Mouse (Mus musculus) kidney, postnatal 0 days (tissue): ENCODE data around the gene Xirp1. TPM values are rescaled to one million over a fixed set of nuclear protein-coding genes. Genes with fewer than 3 reads are reported as not detected.
A peak's percentile ranks its signal among the peaks of the same experiment; 100 is the strongest.

Experiments used
- ATAC-seq: fragments of 200-750 bp; cut with Nextera tagmentation; replicated peaks from 2 replicates; pipeline ENCODE4 v1.8.0; 2017; ENCODE audit warnings: low read depth, moderate number of reproducible peaks, moderate TSS enrichment, moderate library complexity; ENCODE audit not compliant: low FRiP score
- DNase-seq: peaks from one replicate; pipeline ENCODE4 v3.0.0-alpha.2; 2016; ENCODE audit warnings: low spot score
- H3K27ac ChIP-seq: fragments of 300-500 bp; sonication (generic); 2 replicates; pipeline ENCODE4 v1.5.1; 2014; ENCODE audit warnings: mild to moderate bottlenecking
- H3K27me3 ChIP-seq: fragments of 300-500 bp; sonication (generic); 2 replicates; pipeline ENCODE4 v1.6.1; 2014; ENCODE audit warnings: low read length, mixed read lengths; ENCODE audit not compliant: insufficient read depth
- H3K36me3 ChIP-seq: fragments of 300-500 bp; sonication (generic); 2 replicates; pipeline ENCODE4 v1.6.1; 2014; ENCODE audit warnings: low read length, mixed read lengths; ENCODE audit not compliant: insufficient read depth
- H3K4me1 ChIP-seq: fragments of 300-500 bp; sonication (generic); replicated peaks from 2 replicates; pipeline ENCODE4 v1.6.1; 2014; ENCODE audit warnings: antibody characterized with exemption, low read length, mixed read lengths; ENCODE audit not compliant: insufficient read depth
- H3K4me2 ChIP-seq: fragments of 300-500 bp; sonication (generic); 2 replicates; pipeline ENCODE4 v1.6.1; 2014; ENCODE audit warnings: mild to moderate bottlenecking, low read length, moderate library complexity, mixed read lengths
- H3K4me3 ChIP-seq: fragments of 300-500 bp; sonication (generic); replicated peaks from 2 replicates; pipeline ENCODE4 v1.5.1; 2014; ENCODE audit warnings: low read depth, low read length
- H3K9ac ChIP-seq: fragments of 300-500 bp; sonication (generic); 2 replicates; pipeline ENCODE4 v1.6.1; 2014; ENCODE audit warnings: low read depth, low read length
- H3K9me3 ChIP-seq: fragments of 300-500 bp; sonication (generic); replicated peaks from 2 replicates; pipeline ENCODE4 v1.6.1; 2016; ENCODE audit warnings: low read length, inconsistent platforms, mixed read lengths
- CTCF ChIP-seq: IDR thresholded peaks from 2 replicates; pipeline ENCODE4 v1.5.1; 2016; ENCODE audit warnings: antibody characterized with exemption, low read depth, mild to moderate bottlenecking, moderate library complexity
- WGBS: fragments of 180-500 bp; shearing (Covaris S2); extraction: QIAGEN DNeasy Blood & Tissue Kit; methylation state at CpG from one replicate; pipeline ENCODE4 v1.1.7; 2014; 5-methylcytosine and 5-hydroxymethylcytosine counted together
- polyA plus RNA-seq: library from polyadenylated mRNA; unstranded; fragments of >200 nt; fragmentation: Nextera tagmentation; extraction: Ambion mirVana; gene quantifications from 2 replicates; pipeline ENCODE4 v1.2.1, GENCODE M21; 2015

Xirp1 gene
- polyA plus RNA-seq, 1 experiment from 2014 or later: 0.16 TPM

DNA sequence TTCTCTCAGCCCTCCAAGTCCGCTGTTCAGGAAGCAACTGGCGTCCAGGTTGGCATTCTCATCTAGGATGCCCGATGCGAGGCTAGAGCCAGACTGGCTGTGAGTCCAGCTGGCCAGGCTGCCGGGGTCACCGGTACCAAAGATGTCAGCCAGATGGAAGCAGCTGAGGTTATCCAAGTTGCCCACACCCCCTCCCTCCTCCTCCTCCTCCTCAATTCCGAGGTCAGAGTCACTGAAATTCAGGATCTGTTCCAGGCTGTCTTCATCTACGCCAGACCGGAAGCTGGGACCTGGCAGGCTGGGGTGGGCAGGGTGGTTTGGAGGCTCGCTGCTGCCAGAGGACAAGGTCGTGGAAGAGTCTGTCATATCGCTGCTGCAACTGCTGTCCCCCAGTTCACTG, 50.8 kb downstream of the Xirp1 start:
- Histone ChIP-seq H3K27ac (no peak overlapping the region), H3K27me3 (no peaks in the 10 kb centered on the region), H3K4me3 (no peak overlapping the region), H3K36me3 (peaks cover 34% of the 10 kb centered on the region), H3K4me1 (peaks cover 17% of the 10 kb centered on the region), H3K9ac (no peak overlapping the region), H3K4me2 (no peak overlapping the region), H3K9me3 (no peaks in the 10 kb centered on the region)
- DNase-seq: no peak
- WGBS: 81% methylated on average over 12 of the region's 12 CpGs
- no peak for ATAC-seq
- no peak for TF ChIP-seq CTCF

DNA sequence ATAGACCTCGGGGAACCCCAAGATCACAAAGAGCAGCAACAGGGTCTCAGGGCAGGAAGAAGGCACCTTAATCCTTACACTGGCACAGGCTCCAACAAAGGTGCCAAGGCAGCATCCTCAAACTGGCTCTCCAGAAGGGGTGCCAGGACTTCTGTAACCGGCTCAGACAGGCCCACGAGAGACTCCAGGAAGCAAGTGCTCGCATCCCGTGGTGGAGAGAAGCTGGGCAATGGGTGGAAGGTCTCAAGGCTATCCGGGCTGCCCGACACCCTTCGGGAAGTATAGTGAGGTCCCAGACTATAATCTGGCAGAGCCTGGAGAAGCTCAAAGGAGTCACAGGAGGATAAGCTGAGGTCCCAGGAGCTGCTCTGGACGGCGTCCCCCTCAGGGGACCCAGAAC, 51.2 kb downstream of the Xirp1 start:
- H3K36me3 ChIP-seq: peaks cover 34% of the 10 kb centered on the region
- no peak overlapping the region for H3K9ac ChIP-seq
- DNase-seq: no peak
- 93% methylated on average over 10 of the region's 10 CpGs for WGBS
- no peaks in the 10 kb centered on the region for H3K27me3 ChIP-seq
- no peaks in the 10 kb centered on the region for H3K9me3 ChIP-seq
- no peak overlapping the region for H3K4me3 ChIP-seq
- no peak for TF ChIP-seq CTCF
- no peak overlapping the region for H3K27ac ChIP-seq
- peaks cover 13% of the 10 kb centered on the region for H3K4me1 ChIP-seq
- ATAC-seq: no peak
- H3K4me2 ChIP-seq: no peak overlapping the region

DNA sequence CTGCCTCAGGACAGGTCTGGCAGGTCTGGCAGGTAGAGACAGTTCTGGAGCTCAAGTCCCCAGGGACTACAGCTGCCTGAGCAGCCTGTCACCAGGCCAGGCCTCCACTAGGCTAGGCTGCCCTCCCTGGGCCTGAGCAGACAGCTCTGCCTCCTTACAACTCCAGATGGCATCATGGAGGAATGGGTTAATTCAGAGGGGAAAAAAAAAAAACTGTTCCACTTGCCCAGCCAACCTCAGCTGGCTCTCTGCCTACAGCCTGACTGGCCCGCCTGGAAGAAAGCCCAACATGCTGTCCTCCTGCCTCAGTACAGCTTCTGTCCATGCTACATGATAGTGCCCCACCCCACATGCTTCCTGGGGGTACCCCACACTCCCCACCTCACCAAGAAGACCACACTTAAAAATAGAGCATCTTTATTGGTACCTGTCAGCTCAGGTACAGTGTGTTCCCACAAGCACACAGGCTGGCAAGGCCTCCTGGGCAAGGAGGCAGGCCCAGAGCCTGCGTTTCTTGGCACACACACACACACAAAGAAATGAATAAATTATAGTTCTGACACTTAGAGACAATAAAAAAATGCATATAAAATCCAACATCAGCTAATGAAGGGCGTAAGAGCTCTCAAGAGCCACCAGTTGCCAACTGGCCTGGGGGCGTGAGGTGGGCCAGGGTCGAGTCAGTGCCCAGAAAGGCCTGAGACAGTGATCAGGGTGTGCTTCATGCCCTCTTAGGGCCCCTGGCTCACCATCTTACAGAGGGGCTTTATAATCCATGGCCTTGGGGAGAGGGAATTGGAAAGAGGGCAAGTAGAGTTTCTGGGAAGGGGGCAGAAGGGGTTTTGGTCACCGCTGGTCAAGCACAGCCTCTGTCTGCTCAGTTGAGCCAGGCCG, 52.4 kb downstream of the Xirp1 start:
- H3K36me3 ChIP-seq: peaks cover 34% of the 10 kb centered on the region
- H3K27ac ChIP-seq: peak overlapping the region; percentile 54; the same call in 1 of the 2 replicates
- H3K27me3 ChIP-seq: no peaks in the 10 kb centered on the region
- peaks cover 5% of the 10 kb centered on the region; the same call in 1 of the 2 replicates for H3K4me1 ChIP-seq
- no peak for TF ChIP-seq CTCF
- no peak for DNase-seq
- H3K4me3 ChIP-seq: no peak overlapping the region
- no peak overlapping the region for H3K9ac ChIP-seq
- 66% methylated on average over 7 of the region's 7 CpGs for WGBS
- peak; percentile 7; the same call in 1 of the 2 replicates for ATAC-seq
- no peak overlapping the region for H3K4me2 ChIP-seq
- H3K9me3 ChIP-seq: no peaks in the 10 kb centered on the region

DNA sequence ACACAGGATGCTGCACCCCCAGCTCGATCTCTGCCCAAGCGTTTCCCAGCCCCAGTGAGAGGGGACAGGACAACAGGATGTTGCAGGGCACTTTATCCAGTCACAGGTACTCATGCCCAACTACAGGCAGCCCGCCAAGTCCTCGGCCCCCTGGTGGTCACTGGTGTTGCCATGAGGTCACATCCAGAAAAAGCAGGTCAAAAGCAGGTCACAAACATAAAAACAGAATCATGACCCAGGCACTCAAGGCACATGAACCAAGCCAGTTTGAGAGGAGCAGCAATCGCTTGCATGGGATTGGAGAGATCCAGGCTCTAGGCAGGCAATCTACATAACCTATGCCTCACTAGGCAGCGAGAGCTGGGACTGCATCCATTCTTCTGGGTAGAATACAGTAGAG, 53.2 kb downstream of the Xirp1 start:
- DNase-seq (peak; percentile 39), ATAC-seq (0 out of 2 replicates have a peak, but pooled peaks have one; percentile 12)
- 33% methylated on average over 6 of the region's 6 CpGs for WGBS

DNA sequence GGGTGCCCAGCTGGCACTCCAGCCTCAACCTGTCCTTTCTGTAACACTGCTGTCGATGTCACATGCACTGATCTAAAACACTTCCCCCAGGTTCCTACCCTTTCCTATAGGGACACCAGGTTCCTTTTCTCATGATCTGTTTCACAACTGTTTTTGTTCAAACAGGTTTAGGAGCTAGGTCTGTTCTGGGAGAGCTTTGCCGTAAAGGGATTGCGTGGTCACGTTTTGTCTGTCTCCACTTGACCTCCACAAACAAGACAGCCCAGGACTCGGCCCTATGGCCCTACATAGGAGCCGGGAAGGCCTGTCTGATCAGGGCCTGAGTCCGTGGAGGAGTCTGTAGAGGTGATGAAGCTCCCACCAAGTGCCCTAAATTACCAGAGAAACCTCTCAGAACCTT, 53.6 kb downstream of the Xirp1 start:
- no peak for TF ChIP-seq CTCF
- DNase-seq: no peak
- Histone ChIP-seq H3K9ac (no peak overlapping the region), H3K4me2 (no peak overlapping the region), H3K36me3 (peaks cover 34% of the 10 kb centered on the region), H3K4me1 (peaks cover 5% of the 10 kb centered on the region; the same call in 1 of the 2 replicates), H3K4me3 (no peak overlapping the region), H3K27me3 (no peaks in the 10 kb centered on the region), H3K27ac (no peak overlapping the region), H3K9me3 (no peaks in the 10 kb centered on the region)
- 71% methylated on average over 7 of the region's 7 CpGs for WGBS
- ATAC-seq: no peak

More for the DNA sequence above, 53.2 kb downstream of the Xirp1 start:
- Histone ChIP-seq H3K4me1 (peaks cover 5% of the 10 kb centered on the region; the same call in 1 of the 2 replicates), H3K4me2 (no peak overlapping the region), H3K27ac (no peak overlapping the region), H3K9me3 (no peaks in the 10 kb centered on the region), H3K27me3 (no peaks in the 10 kb centered on the region), H3K9ac (no peak overlapping the region), H3K4me3 (no peak overlapping the region), H3K36me3 (peaks cover 34% of the 10 kb centered on the region)
- peak; percentile 70 for TF ChIP-seq CTCF

DNA sequence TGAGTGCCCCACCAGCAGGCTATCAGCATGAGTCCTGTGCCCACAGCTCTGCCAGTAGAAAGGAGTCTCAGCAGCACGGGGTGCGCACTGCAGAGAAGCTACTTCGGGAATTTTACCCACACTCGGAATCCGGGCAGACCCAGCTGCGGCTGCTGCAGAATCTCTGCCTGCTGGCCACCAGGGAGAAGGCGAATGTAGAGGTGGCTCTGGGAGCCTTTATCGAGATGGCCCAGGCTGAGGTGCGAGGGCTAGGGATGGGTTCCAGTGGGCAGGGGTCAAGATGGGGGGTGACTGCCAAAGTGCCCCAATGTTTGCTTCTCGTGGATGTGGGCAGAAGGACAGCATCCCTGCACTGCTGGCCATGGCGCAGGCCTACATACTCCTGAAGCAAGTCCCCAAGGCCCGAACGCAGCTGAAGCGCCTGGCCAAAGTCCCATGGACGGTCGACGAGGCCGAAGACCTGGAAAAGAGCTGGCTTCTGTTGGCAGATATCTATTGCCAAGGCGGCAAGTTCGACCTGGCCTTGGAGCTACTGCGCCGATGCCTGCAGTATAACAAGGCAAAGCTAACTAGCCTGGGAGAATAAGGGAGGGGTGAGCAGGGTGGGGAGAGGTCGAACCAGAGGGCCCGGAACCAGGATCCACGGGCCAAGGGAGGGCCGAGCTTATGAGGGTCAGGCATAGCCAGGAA, 57.0 kb downstream of the Xirp1 start:
- 0 out of 2 replicates have a peak, but pooled peaks cover 4% of the 10 kb centered on the region for H3K36me3 ChIP-seq
- H3K9ac ChIP-seq: no peak overlapping the region
- WGBS: 91% methylated on average over 26 of the region's 26 CpGs
- no peaks in the 10 kb centered on the region for H3K9me3 ChIP-seq
- no peaks in the 10 kb centered on the region for H3K27me3 ChIP-seq
- DNase-seq (no peak), ATAC-seq (no peak)
- H3K4me2 ChIP-seq: no peak overlapping the region
- H3K27ac ChIP-seq: no peak overlapping the region
- H3K4me3 ChIP-seq: no peak overlapping the region
- H3K4me1 ChIP-seq: peaks cover 5% of the 10 kb centered on the region; the same call in 1 of the 2 replicates
- no peak for TF ChIP-seq CTCF
